Mouse (Mus musculus) C2C12 (cell line): ENCODE data around the gene Sirt2.

Experiments used
- CEBPB ChIP-seq: IDR thresholded peaks from one replicate; pipeline ENCODE4 v1.6.1; 2011; ENCODE audit warnings: low read depth, mild to moderate bottlenecking, control low read depth, moderate library complexity
- CTCF ChIP-seq: IDR thresholded peaks from one replicate; pipeline ENCODE4 v1.5.1; 2011; ENCODE audit not compliant: control insufficient read depth, insufficient read depth, insufficient read length
- MYOD1 ChIP-seq: IDR thresholded peaks from one replicate; pipeline ENCODE4 v1.6.1; 2011; ENCODE audit warnings: low read depth; ENCODE audit not compliant: control insufficient read depth, insufficient read length
- MYOG ChIP-seq: IDR thresholded peaks from one replicate; pipeline ENCODE4 v1.6.1; 2011; ENCODE audit not compliant: control insufficient read depth, insufficient read length; ENCODE audit errors: extremely low read depth
- USF1 ChIP-seq: IDR thresholded peaks from one replicate; pipeline ENCODE4 v1.6.1; 2011; ENCODE audit warnings: low read depth, mild to moderate bottlenecking, control low read depth, moderate library complexity

GRCm38 (mm10) chr7:28816201-28816600, 49.7 kb downstream of the Sirt2 start:
- TF ChIP-seq CTCF (no peak), MYOG (no peak), USF1 (no peak), CEBPB (no peak), MYOD1 (no peak)
